Mouse (Mus musculus) olfactory bulb, adult 2 months (tissue): Measurements from ENCODE around the gene Nipal1. TPM values are rescaled to one million over a fixed set of nuclear protein-coding genes. Genes with fewer than 3 reads are reported as not detected.

Experiments used
- H3K27ac ChIP-seq: fragments of 200-500 bp; 2 replicates; pipeline ENCODE4 v1.5.1; 2012; ENCODE audit warnings: low read depth, low read length; ENCODE audit not compliant: insufficient read depth
- H3K4me1 ChIP-seq: fragments of 200-500 bp; 2 replicates; pipeline ENCODE4 v1.6.1; 2012; ENCODE audit warnings: low read length; ENCODE audit not compliant: control insufficient read depth, insufficient read depth
- H3K4me3 ChIP-seq: fragments of 200-500 bp; 2 replicates; pipeline ENCODE4 v1.5.1; 2012; ENCODE audit warnings: mild to moderate bottlenecking, low read depth, low read length, moderate library complexity; ENCODE audit not compliant: insufficient read depth
- CTCF ChIP-seq: fragments of 200-500 bp; IDR thresholded peaks from 2 replicates; pipeline ENCODE4 v1.5.1; 2012; ENCODE audit warnings: low read depth, mild to moderate bottlenecking, low read length, moderate library complexity; ENCODE audit not compliant: insufficient read depth
- POLR2A ChIP-seq: fragments of 200-500 bp; IDR thresholded peaks from 2 replicates; pipeline ENCODE4 v1.6.1; 2012; ENCODE audit warnings: mild to moderate bottlenecking, low read depth, low read length, moderate library complexity; ENCODE audit not compliant: insufficient read depth
- WGBS: fragments of 180-500 bp; shearing (Covaris S2); methylation state at CpG from one replicate; pipeline ENCODE4 v1.1.7; 2018; 5-methylcytosine and 5-hydroxymethylcytosine counted together
- polyA plus RNA-seq: library from polyadenylated mRNA; stranded (reverse); fragments of >200 nt; gene quantifications from 2 replicates; pipeline ENCODE4 v1.2.4, GENCODE M21; 2012; ENCODE audit warnings: low replicate concordance; ENCODE audit not compliant: missing spikeins, insufficient read depth, insufficient read length

The Nipal1 gene
- polyA plus RNA-seq, 1 experiment: not detected

- H3K27ac ChIP-seq: no peak overlapping the region
- WGBS: 53% methylated on average over 10 of the region's 10 CpGs
- H3K4me3 ChIP-seq: no peak overlapping the region
- no peak for TF ChIP-seq POLR2A
- TF ChIP-seq CTCF: no peak
- peaks cover 3% of the 10 kb centered on the region; the same call in 1 of the 2 replicates for H3K4me1 ChIP-seq
These were observed 59.1 kb downstream of the Nipal1 start for GRCm38 (mm10) chr5:72706722-72707121.

- Histone ChIP-seq H3K4me1 (peaks cover 3% of the 10 kb centered on the region; the same call in 1 of the 2 replicates), H3K4me3 (no peak overlapping the region), H3K27ac (no peak overlapping the region)
- 85% methylated on average over 13 of the region's 13 CpGs for WGBS
- TF ChIP-seq POLR2A (no peak), CTCF (no peak)
These were observed 61.9 kb downstream of the Nipal1 start for GRCm38 (mm10) chr5:72709451-72709850.

GRCm38 (mm10) chr5:72709976-72710375 is 62.4 kb downstream of the Nipal1 start:
- no peak overlapping the region for H3K27ac ChIP-seq
- TF ChIP-seq POLR2A (no peak), CTCF (no peak)
- H3K4me3 ChIP-seq: no peak overlapping the region
- 96% methylated on average over 9 of the region's 9 CpGs for WGBS
- H3K4me1 ChIP-seq: peaks cover 3% of the 10 kb centered on the region; the same call in 1 of the 2 replicates

- H3K27ac ChIP-seq: no peak overlapping the region
- H3K4me3 ChIP-seq: no peak overlapping the region
- WGBS: 28% methylated on average over 4 of the region's 4 CpGs
- H3K4me1 ChIP-seq: peaks cover 3% of the 10 kb centered on the region; the same call in 1 of the 2 replicates
- no peak for TF ChIP-seq CTCF
These were observed 63.1 kb downstream of the Nipal1 start for GRCm38 (mm10) chr5:72710572-72711278.

GRCm38 (mm10) chr5:72720587-72720986 is 73.0 kb downstream of the Nipal1 start:
- H3K4me1 ChIP-seq: no peaks in the 10 kb centered on the region
- no peak overlapping the region for H3K27ac ChIP-seq
- no peak overlapping the region for H3K4me3 ChIP-seq
- WGBS: 62% methylated on average over 7 of the region's 7 CpGs
- TF ChIP-seq POLR2A: no peak
- no peak for TF ChIP-seq CTCF

Other genes starting within 250 kb of the Nipal1 start
- not detected in 2 replicates for gene Corin, start 143.3 kb upstream of the Nipal1 start, polyA plus RNA-seq
- gene Nfxl1, start 88.1 kb upstream of the Nipal1 start, polyA plus RNA-seq: not detected in 2 replicates
- gene Zar1, start 66.5 kb upstream of the Nipal1 start, polyA plus RNA-seq: not detected in 2 replicates
- gene Gm5868, start 60.2 kb upstream of the Nipal1 start, polyA plus RNA-seq: not detected in 2 replicates
- gene Cnga1, start 3.5 kb upstream of the Nipal1 start, polyA plus RNA-seq: not detected in 2 replicates
- not detected in 2 replicates for gene Txk, start 105.0 kb downstream of the Nipal1 start, polyA plus RNA-seq
- not detected in 2 replicates for gene Tec, start 220.7 kb downstream of the Nipal1 start, polyA plus RNA-seq